Mouse (Mus musculus): ENCODE results near the gene Col6a3.

Col6a3 gene

GRCm38 (mm10) chr1:90843836-90844235, at the start of gene Col6a3:
Gene Col6a3, minus strand, starts transcription at chr1:90843971.
- DNase-seq (ENCODE audit: low read depth, low spot score) = peak; percentile 78

- no peak for DNase-seq (ENCODE audit: low read depth, low spot score)
Observed at GRCm38 (mm10) chr1:90885771-90886460, 42.1 kb upstream of the Col6a3 start.

GRCm38 (mm10) chr1:90876486-90877270, 32.9 kb upstream of the Col6a3 start:
- DNase-seq (ENCODE audit: low read depth, low spot score) = no peak

- no peak for DNase-seq (ENCODE audit: low read depth, low spot score)
Observed at GRCm38 (mm10) chr1:90875961-90876360, 32.2 kb upstream of the Col6a3 start.

- DNase-seq (ENCODE audit: low read depth, low spot score) = peak; percentile 15
Observed at GRCm38 (mm10) chr1:90875371-90875770, 31.6 kb upstream of the Col6a3 start.

GRCm38 (mm10) chr1:90870581-90870980, 26.8 kb upstream of the Col6a3 start:
- peak; percentile 56 for DNase-seq (ENCODE audit: low read depth, low spot score)

GRCm38 (mm10) chr1:90866734-90867133, 23.0 kb upstream of the Col6a3 start:
- DNase-seq (ENCODE audit: low read depth, low spot score) = no peak

- no peak for DNase-seq (ENCODE audit: low read depth, low spot score)
Observed at GRCm38 (mm10) chr1:90855880-90856279, 12.1 kb upstream of the Col6a3 start.

GRCm38 (mm10) chr1:90849836-90850235, 6.1 kb upstream of the Col6a3 start:
- no peak for DNase-seq (ENCODE audit: low read depth, low spot score)

- no peak for DNase-seq (ENCODE audit: low read depth, low spot score)
Observed at GRCm38 (mm10) chr1:90845206-90845605, 1.4 kb upstream of the Col6a3 start.

GRCm38 (mm10) chr1:90842789-90843587, 783 bp downstream of the Col6a3 start:
- peak; percentile 88 for DNase-seq (ENCODE audit: low read depth, low spot score)

- DNase-seq (ENCODE audit: low read depth, low spot score) = peak; percentile 62
Observed at GRCm38 (mm10) chr1:90840250-90840649, 3.5 kb downstream of the Col6a3 start.

- DNase-seq (ENCODE audit: low read depth, low spot score) = peak; percentile 84
Observed at GRCm38 (mm10) chr1:90838657-90839056, 5.1 kb downstream of the Col6a3 start.

- peak; percentile 84 for DNase-seq (ENCODE audit: low read depth, low spot score)
Observed at GRCm38 (mm10) chr1:90838221-90838620, 5.5 kb downstream of the Col6a3 start.

- no peak for DNase-seq (ENCODE audit: low read depth, low spot score)
Observed at GRCm38 (mm10) chr1:90836178-90836740, 7.5 kb downstream of the Col6a3 start.

GRCm38 (mm10) chr1:90834701-90835100, 9.1 kb downstream of the Col6a3 start:
- DNase-seq (ENCODE audit: low read depth, low spot score) = no peak

- DNase-seq (ENCODE audit: low read depth, low spot score) = no peak
Observed at GRCm38 (mm10) chr1:90830006-90830405, 13.8 kb downstream of the Col6a3 start.

- no peak for DNase-seq (ENCODE audit: low read depth, low spot score)
Observed at GRCm38 (mm10) chr1:90813226-90813625, 30.5 kb downstream of the Col6a3 start.

GRCm38 (mm10) chr1:90808930-90809329, 34.8 kb downstream of the Col6a3 start:
- no peak for DNase-seq (ENCODE audit: low read depth, low spot score)

- no peak for DNase-seq (ENCODE audit: low read depth, low spot score)
Observed at GRCm38 (mm10) chr1:90803104-90803503, 40.7 kb downstream of the Col6a3 start.

- DNase-seq (ENCODE audit: low read depth, low spot score) = no peak
Observed at GRCm38 (mm10) chr1:90801067-90801466, 42.7 kb downstream of the Col6a3 start.

GRCm38 (mm10) chr1:90800466-90800865, 43.3 kb downstream of the Col6a3 start:
- DNase-seq (ENCODE audit: low read depth, low spot score) = no peak
